Mouse (Mus musculus): ENCODE data around the gene Zmym2. TPM values are rescaled to one million over a fixed set of nuclear protein-coding genes. Genes with fewer than 3 reads are reported as not detected.
"Not testable (repeated sequence)": the region's sequence is repeated elsewhere in the genome, so short reads cannot be mapped to it uniquely, and the experiment has no call there.

The Zmym2 gene
- polyA plus RNA-seq, 1 experiment = 14.8 TPM

GRCm38 (mm10) chr14:56864041-56864440 is 22.4 kb upstream of the Zmym2 start:
- H3K4me3 ChIP-seq = no peak overlapping the region
- no peak for TF ChIP-seq SRF (IDR thresholded peaks at IDR 0.05; ENCODE audit: control insufficient read depth, insufficient read length, low read depth)
- no peak for TF ChIP-seq MYOD1 (IDR thresholded peaks at IDR 0.05; ENCODE audit: control insufficient read depth in 1 of 3, insufficient read length in 2 of 3, low read depth in 2 of 3)
- H3K36me3 ChIP-seq (ENCODE audit: control insufficient read depth, insufficient read depth) = no peaks in the 10 kb centered on the region
- no peaks in the 10 kb centered on the region for H3K79me2 ChIP-seq (ENCODE audit: control insufficient read depth, insufficient read depth)
- no peaks in the 10 kb centered on the region for H3K27me3 ChIP-seq (ENCODE audit: control insufficient read depth, insufficient read depth, insufficient read length)
- H3ac ChIP-seq (ENCODE audit: control insufficient read depth, insufficient read length) = no peak overlapping the region
- H3K4me2 ChIP-seq (ENCODE audit: low read depth) = no peak overlapping the region

GRCm38 (mm10) chr14:56864641-56865040 is 21.8 kb upstream of the Zmym2 start:
- H3K4me2 ChIP-seq (ENCODE audit: low read depth) = no peak overlapping the region
- H3K4me3 ChIP-seq = no peak overlapping the region

DNA sequence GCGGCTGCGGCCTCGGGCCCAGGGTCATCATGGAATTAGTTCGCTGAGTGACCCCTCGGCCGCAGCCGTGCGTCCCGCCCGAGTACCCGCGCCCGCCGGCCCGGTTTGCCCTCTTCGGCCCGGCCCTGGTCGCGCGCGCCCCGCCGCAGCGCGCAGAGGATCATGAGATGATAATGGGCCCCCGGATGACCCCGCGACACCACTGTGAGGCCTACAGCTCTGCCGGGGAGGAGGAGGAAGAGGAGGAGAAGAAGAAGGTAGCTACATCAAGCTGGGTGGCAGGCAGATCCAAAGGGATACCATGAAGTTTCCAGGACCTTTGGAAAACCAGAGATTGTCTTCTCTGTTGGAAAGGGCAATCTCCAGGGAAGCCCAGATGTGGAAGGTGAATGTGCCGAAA is 21.3 kb upstream of the Zmym2 start:
- H3K27me3 ChIP-seq (ENCODE audit: control insufficient read depth, insufficient read depth, insufficient read length); H3K36me3 ChIP-seq (ENCODE audit: control insufficient read depth, insufficient read depth); H3K79me2 ChIP-seq (ENCODE audit: control insufficient read depth, insufficient read depth); H3K4me3 ChIP-seq; H3ac ChIP-seq (ENCODE audit: control insufficient read depth, insufficient read length); H3K4me2 ChIP-seq (ENCODE audit: low read depth): not testable (repeated sequence)

More at GRCm38 (mm10) chr14:56864641-56865040, 21.8 kb upstream of the Zmym2 start:
- Histone ChIP-seq H3K27me3 (ENCODE audit: control insufficient read depth, insufficient read depth, insufficient read length) (no peaks in the 10 kb centered on the region), H3K79me2 (ENCODE audit: control insufficient read depth, insufficient read depth) (no peaks in the 10 kb centered on the region), H3ac (ENCODE audit: control insufficient read depth, insufficient read length) (no peak overlapping the region), H3K36me3 (ENCODE audit: control insufficient read depth, insufficient read depth) (no peaks in the 10 kb centered on the region)
- TF ChIP-seq MYOG (IDR thresholded peaks at IDR 0.05; ENCODE audit: control insufficient read depth in 1 of 3, insufficient read depth in 1 of 3, insufficient read length in 2 of 3, low read depth in 2 of 3) = no peak
- TF ChIP-seq TCF12 (IDR thresholded peaks at IDR 0.05; ENCODE audit: insufficient read depth, poor library complexity, severe bottlenecking) = no peak
- TF ChIP-seq MAX (IDR thresholded peaks at IDR 0.05; ENCODE audit: low read depth) = no peak
- TF ChIP-seq REST (IDR thresholded peaks at IDR 0.05; ENCODE audit: insufficient read depth, insufficient read length) = no peak

- Histone ChIP-seq H3K4me2 (ENCODE audit: low read depth) (no peak overlapping the region), H3K4me3 (no peak overlapping the region), H3K79me2 (ENCODE audit: control insufficient read depth, insufficient read depth) (no peaks in the 10 kb centered on the region), H3K36me3 (ENCODE audit: control insufficient read depth, insufficient read depth) (no peaks in the 10 kb centered on the region), H3ac (ENCODE audit: control insufficient read depth, insufficient read length) (no peak overlapping the region), H3K27me3 (ENCODE audit: control insufficient read depth, insufficient read depth, insufficient read length) (no peaks in the 10 kb centered on the region)
- TF ChIP-seq POLR2AphosphoS2 (IDR thresholded peaks at IDR 0.05; ENCODE audit: insufficient read length, low read depth) = no peak
- TF ChIP-seq E2F4 (IDR thresholded peaks at IDR 0.05; ENCODE audit: insufficient read depth) = no peak
- TF ChIP-seq CEBPB (IDR thresholded peaks at IDR 0.05; ENCODE audit: insufficient read depth, poor library complexity, severe bottlenecking) = no peak
- TF ChIP-seq POLR2A (IDR thresholded peaks at IDR 0.05; ENCODE audit: insufficient read length, low read depth) = no peak
- TF ChIP-seq USF1 (IDR thresholded peaks at IDR 0.05; ENCODE audit: low read depth) = no peak
- TF ChIP-seq SRF (IDR thresholded peaks at IDR 0.05; ENCODE audit: control insufficient read depth, insufficient read length, low read depth) = no peak
- TF ChIP-seq TCF12 (IDR thresholded peaks at IDR 0.05; ENCODE audit: insufficient read depth, poor library complexity, severe bottlenecking) = no peak
- TF ChIP-seq MAX (IDR thresholded peaks at IDR 0.05; ENCODE audit: low read depth) = no peak
Observed at GRCm38 (mm10) chr14:56873525-56873924, 12.9 kb upstream of the Zmym2 start.

- Histone ChIP-seq H3K79me2 (ENCODE audit: control insufficient read depth, insufficient read depth) (no peaks in the 10 kb centered on the region), H3K4me3 (no peak overlapping the region), H3K36me3 (ENCODE audit: control insufficient read depth, insufficient read depth) (no peaks in the 10 kb centered on the region), H3K4me2 (ENCODE audit: low read depth) (no peak overlapping the region), H3K27me3 (ENCODE audit: control insufficient read depth, insufficient read depth, insufficient read length) (no peaks in the 10 kb centered on the region), H3ac (ENCODE audit: control insufficient read depth, insufficient read length) (no peak overlapping the region)
- TF ChIP-seq POLR2AphosphoS2 (IDR thresholded peaks at IDR 0.05; ENCODE audit: insufficient read length, low read depth) = no peak
- TF ChIP-seq MAX (IDR thresholded peaks at IDR 0.05; ENCODE audit: low read depth) = no peak
- no peak for TF ChIP-seq E2F4 (IDR thresholded peaks at IDR 0.05; ENCODE audit: insufficient read depth)
Observed at GRCm38 (mm10) chr14:56875586-56876159, 10.8 kb upstream of the Zmym2 start.

DNA sequence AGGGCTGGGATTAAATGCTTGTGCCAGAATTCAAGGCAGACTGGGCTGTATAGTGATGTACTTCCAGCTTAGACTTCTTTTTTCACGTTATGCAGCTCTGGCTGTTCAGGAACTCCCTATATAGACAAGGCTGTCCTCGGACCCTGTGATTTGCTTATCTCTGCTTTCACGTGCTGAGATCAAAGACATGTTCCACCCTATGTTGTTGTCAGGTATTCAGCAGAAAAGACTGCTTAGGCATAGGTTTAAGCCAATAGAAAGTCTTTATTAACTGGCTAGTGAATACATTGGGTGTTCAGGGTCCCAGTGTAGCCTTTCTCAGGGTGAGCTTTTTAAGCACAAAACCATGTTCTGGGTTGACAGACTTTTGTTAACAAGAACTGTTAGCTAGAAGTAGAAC is 5.2 kb upstream of the Zmym2 start:
- Histone ChIP-seq H3K4me2 (ENCODE audit: low read depth) (no peak overlapping the region), H3K79me2 (ENCODE audit: control insufficient read depth, insufficient read depth) (no peaks in the 10 kb centered on the region), H3K27me3 (ENCODE audit: control insufficient read depth, insufficient read depth, insufficient read length) (no peaks in the 10 kb centered on the region), H3K4me3 (no peak overlapping the region), H3K36me3 (ENCODE audit: control insufficient read depth, insufficient read depth) (no peaks in the 10 kb centered on the region), H3ac (ENCODE audit: control insufficient read depth, insufficient read length) (no peak overlapping the region)
- no peak for TF ChIP-seq REST (IDR thresholded peaks at IDR 0.05; ENCODE audit: insufficient read depth, insufficient read length)
- no peak for TF ChIP-seq MYOG (IDR thresholded peaks at IDR 0.05; ENCODE audit: control insufficient read depth in 1 of 3, insufficient read depth in 1 of 3, insufficient read length in 2 of 3, low read depth in 2 of 3)
- TF ChIP-seq E2F4 (IDR thresholded peaks at IDR 0.05; ENCODE audit: insufficient read depth) = no peak
- no peak for TF ChIP-seq CEBPB (IDR thresholded peaks at IDR 0.05; ENCODE audit: insufficient read depth, poor library complexity, severe bottlenecking)
- no peak for TF ChIP-seq TCF12 (IDR thresholded peaks at IDR 0.05; ENCODE audit: insufficient read depth, poor library complexity, severe bottlenecking)
- no peak for TF ChIP-seq POLR2AphosphoS2 (IDR thresholded peaks at IDR 0.05; ENCODE audit: insufficient read length, low read depth)
- no peak for TF ChIP-seq SRF (IDR thresholded peaks at IDR 0.05; ENCODE audit: control insufficient read depth, insufficient read length, low read depth)

Data from myocyte (in vitro differentiated cells).